Mouse (Mus musculus) liver, embryonic 15.5 days (tissue): ENCODE measurements around the gene Tbc1d21. TPM values are rescaled to one million over a fixed set of nuclear protein-coding genes. Genes with fewer than 3 reads are reported as not detected.

Experiments used
- ATAC-seq: fragments of 200-750 bp; cut with Nextera tagmentation; 2 replicates; pipeline ENCODE4 v1.8.0; 2017; ENCODE audit warnings: moderate number of reproducible peaks, mild to moderate bottlenecking, moderate library complexity; ENCODE audit not compliant: insufficient read depth
- H3K27ac ChIP-seq: fragments of 300-500 bp; sonication (generic); replicated peaks from 2 replicates; pipeline ENCODE4 v1.5.1; 2015; ENCODE audit warnings: mild to moderate bottlenecking, inconsistent platforms
- H3K27me3 ChIP-seq: fragments of 300-500 bp; sonication (generic); 2 replicates; pipeline ENCODE4 v1.6.1; 2015; ENCODE audit warnings: mild to moderate bottlenecking, inconsistent platforms
- H3K36me3 ChIP-seq: fragments of 300-500 bp; sonication (generic); replicated peaks from 2 replicates; pipeline ENCODE4 v1.6.1; 2015; ENCODE audit warnings: moderate library complexity, mild to moderate bottlenecking, inconsistent platforms
- H3K4me1 ChIP-seq: fragments of 300-500 bp; sonication (generic); replicated peaks from 2 replicates; pipeline ENCODE4 v1.6.1; 2015; ENCODE audit warnings: inconsistent platforms
- H3K4me2 ChIP-seq: fragments of 300-500 bp; sonication (generic); 2 replicates; pipeline ENCODE4 v1.6.1; 2015; ENCODE audit warnings: moderate library complexity, mild to moderate bottlenecking, inconsistent platforms
- H3K4me3 ChIP-seq: fragments of 300-500 bp; sonication (generic); replicated peaks from 2 replicates; pipeline ENCODE4 v1.5.1; 2015; ENCODE audit warnings: mild to moderate bottlenecking, inconsistent platforms
- H3K9ac ChIP-seq: fragments of 300-500 bp; sonication (generic); 2 replicates; pipeline ENCODE4 v1.6.1; 2015; ENCODE audit warnings: moderate library complexity, mild to moderate bottlenecking, inconsistent platforms
- H3K9me3 ChIP-seq: fragments of 300-500 bp; sonication (generic); replicated peaks from 2 replicates; pipeline ENCODE4 v1.6.1; 2016; ENCODE audit warnings: inconsistent platforms
- WGBS: fragments of 180-500 bp; shearing (Covaris S2); methylation state at CpG from one replicate; pipeline ENCODE4 v1.1.7; 2015; ENCODE audit warnings: mixed read lengths; ENCODE audit not compliant: insufficient replicate concordance; 5-methylcytosine and 5-hydroxymethylcytosine counted together
- polyA plus RNA-seq: library from polyadenylated mRNA; unstranded; fragments of >200 nt; fragmentation: Nextera tagmentation; extraction: Ambion mirVana; gene quantifications from 2 replicates; pipeline ENCODE4 v1.2.1, GENCODE M21; 2015

Gene Tbc1d21
- polyA plus RNA-seq, result not detected in 2 replicates

- no peak for ATAC-seq
- no peak within 1 kb of the TSS for H3K4me3 ChIP-seq
- H3K9me3 ChIP-seq, result no peaks in the 10 kb centered on the region
- H3K36me3 ChIP-seq, result no peaks in the 10 kb centered on the region
- no peaks in the 10 kb centered on the region for H3K27me3 ChIP-seq
- no peaks in the 10 kb centered on the region for H3K4me1 ChIP-seq
- H3K9ac ChIP-seq, result no peak within 1 kb of the TSS
- 57% methylated on average over 1 of the region's 1 CpGs for WGBS
- H3K4me2 ChIP-seq, result no peak within 1 kb of the TSS
- H3K27ac ChIP-seq, result no peak within 1 kb of the TSS
Measured at GRCm38 (mm10) chr9:58370355-58370754, at the start of gene Tbc1d21. TSS of gene Tbc1d21 (minus strand) at chr9:58370455.

- H3K36me3 ChIP-seq, result no peaks in the 10 kb centered on the region
- 58% methylated on average over 9 of the region's 9 CpGs for WGBS
- no peak overlapping the region for H3K4me3 ChIP-seq
- ATAC-seq, result no peak
- H3K9ac ChIP-seq, result no peak overlapping the region
- no peaks in the 10 kb centered on the region for H3K27me3 ChIP-seq
- H3K4me1 ChIP-seq, result no peaks in the 10 kb centered on the region
- no peaks in the 10 kb centered on the region for H3K9me3 ChIP-seq
- H3K4me2 ChIP-seq, result no peak overlapping the region
- H3K27ac ChIP-seq, result no peak overlapping the region
Measured at GRCm38 (mm10) chr9:58411556-58411955, 41.3 kb upstream of the Tbc1d21 start.

- Histone ChIP-seq H3K4me1 (no peaks in the 10 kb centered on the region), H3K9me3 (no peaks in the 10 kb centered on the region), H3K36me3 (no peaks in the 10 kb centered on the region), H3K9ac (no peak overlapping the region), H3K27me3 (no peaks in the 10 kb centered on the region), H3K27ac (no peak overlapping the region), H3K4me3 (no peak overlapping the region), H3K4me2 (no peak overlapping the region)
- WGBS, result 43% methylated on average over 4 of the region's 4 CpGs
- no peak for ATAC-seq
Measured at GRCm38 (mm10) chr9:58410057-58410735, 39.9 kb upstream of the Tbc1d21 start.

- ATAC-seq, result no peak
- no peak overlapping the region for H3K4me3 ChIP-seq
- no peak overlapping the region for H3K4me2 ChIP-seq
- WGBS, result 33% methylated on average over 2 of the region's 2 CpGs
- H3K9me3 ChIP-seq, result no peaks in the 10 kb centered on the region
- no peak overlapping the region for H3K9ac ChIP-seq
- H3K27ac ChIP-seq, result no peak overlapping the region
- H3K4me1 ChIP-seq, result no peaks in the 10 kb centered on the region
- no peaks in the 10 kb centered on the region for H3K27me3 ChIP-seq
- H3K36me3 ChIP-seq, result no peaks in the 10 kb centered on the region
Measured at GRCm38 (mm10) chr9:58409247-58409646, 39.0 kb upstream of the Tbc1d21 start.

GRCm38 (mm10) chr9:58404412-58404811 is 34.2 kb upstream of the Tbc1d21 start:
- ATAC-seq, result no peak
- Histone ChIP-seq H3K4me2 (no peak overlapping the region), H3K36me3 (no peaks in the 10 kb centered on the region), H3K4me3 (no peak overlapping the region), H3K27ac (no peak overlapping the region), H3K27me3 (no peaks in the 10 kb centered on the region), H3K9me3 (no peaks in the 10 kb centered on the region), H3K4me1 (no peaks in the 10 kb centered on the region), H3K9ac (no peak overlapping the region)
- whole genome bisulfite sequencing, result 21% methylated on average over 4 of the region's 4 CpGs

GRCm38 (mm10) chr9:58401371-58402082 is 31.3 kb upstream of the Tbc1d21 start:
- H3K27ac ChIP-seq, result no peak overlapping the region
- no peak overlapping the region for H3K9ac ChIP-seq
- no peak overlapping the region for H3K4me2 ChIP-seq
- no peaks in the 10 kb centered on the region for H3K27me3 ChIP-seq
- WGBS, result 50% methylated on average over 6 of the region's 6 CpGs
- no peaks in the 10 kb centered on the region for H3K9me3 ChIP-seq
- H3K4me3 ChIP-seq, result no peak overlapping the region
- no peaks in the 10 kb centered on the region for H3K36me3 ChIP-seq
- no peak for ATAC-seq
- H3K4me1 ChIP-seq, result no peaks in the 10 kb centered on the region

GRCm38 (mm10) chr9:58399609-58400008 is 29.4 kb upstream of the Tbc1d21 start:
- Histone ChIP-seq H3K9ac (no peak overlapping the region), H3K36me3 (no peaks in the 10 kb centered on the region), H3K9me3 (no peaks in the 10 kb centered on the region), H3K27me3 (no peaks in the 10 kb centered on the region), H3K27ac (no peak overlapping the region), H3K4me2 (no peak overlapping the region), H3K4me1 (no peaks in the 10 kb centered on the region), H3K4me3 (no peak overlapping the region)
- no peak for ATAC-seq
- 16% methylated on average over 5 of the region's 5 CpGs for WGBS

GRCm38 (mm10) chr9:58394605-58395004 is 24.4 kb upstream of the Tbc1d21 start:
- no peaks in the 10 kb centered on the region for H3K9me3 ChIP-seq
- H3K4me2 ChIP-seq, result no peak overlapping the region
- no peak overlapping the region for H3K4me3 ChIP-seq
- H3K9ac ChIP-seq, result no peak overlapping the region
- H3K27me3 ChIP-seq, result no peaks in the 10 kb centered on the region
- no peak for ATAC-seq
- no peaks in the 10 kb centered on the region for H3K36me3 ChIP-seq
- WGBS, result 64% methylated on average over 8 of the region's 8 CpGs
- H3K4me1 ChIP-seq, result no peaks in the 10 kb centered on the region
- H3K27ac ChIP-seq, result no peak overlapping the region

GRCm38 (mm10) chr9:58393875-58394274 is 23.6 kb upstream of the Tbc1d21 start:
- H3K4me3 ChIP-seq, result no peak overlapping the region
- H3K9me3 ChIP-seq, result no peaks in the 10 kb centered on the region
- H3K36me3 ChIP-seq, result no peaks in the 10 kb centered on the region
- no peak overlapping the region for H3K9ac ChIP-seq
- H3K4me2 ChIP-seq, result no peak overlapping the region
- no peak overlapping the region for H3K27ac ChIP-seq
- no peaks in the 10 kb centered on the region for H3K4me1 ChIP-seq
- H3K27me3 ChIP-seq, result no peaks in the 10 kb centered on the region
- no peak for ATAC-seq
- WGBS, result 32% methylated on average over 1 of the region's 1 CpGs

- H3K9ac ChIP-seq, result no peak overlapping the region
- ATAC-seq, result no peak
- 47% methylated on average over 3 of the region's 3 CpGs for WGBS
- H3K4me3 ChIP-seq, result no peak overlapping the region
- no peak overlapping the region for H3K4me2 ChIP-seq
- no peak overlapping the region for H3K27ac ChIP-seq
- no peaks in the 10 kb centered on the region for H3K4me1 ChIP-seq
- no peaks in the 10 kb centered on the region for H3K9me3 ChIP-seq
- H3K27me3 ChIP-seq, result no peaks in the 10 kb centered on the region
- no peaks in the 10 kb centered on the region for H3K36me3 ChIP-seq
Measured at GRCm38 (mm10) chr9:58388381-58388780, 18.1 kb upstream of the Tbc1d21 start.

GRCm38 (mm10) chr9:58378878-58379277 is 8.6 kb upstream of the Tbc1d21 start:
- ATAC-seq, result no peak
- 25% methylated on average over 4 of the region's 4 CpGs for WGBS
- no peak overlapping the region for H3K4me3 ChIP-seq

More at GRCm38 (mm10) chr9:58378878-58379277, 8.6 kb upstream of the Tbc1d21 start:
- no peaks in the 10 kb centered on the region for H3K4me1 ChIP-seq
- no peak overlapping the region for H3K27ac ChIP-seq
- no peak overlapping the region for H3K4me2 ChIP-seq
- H3K27me3 ChIP-seq, result no peaks in the 10 kb centered on the region
- H3K36me3 ChIP-seq, result no peaks in the 10 kb centered on the region
- H3K9ac ChIP-seq, result no peak overlapping the region
- no peaks in the 10 kb centered on the region for H3K9me3 ChIP-seq
